Mouse (Mus musculus) MEL (cell line): ENCODE results near the gene Arhgap18. TPM values are rescaled to one million over a fixed set of nuclear protein-coding genes. Genes with fewer than 3 reads are reported as not detected.

ENCODE experiments used
- DNase-seq: peaks from one replicate; pipeline ENCODE4 v3.0.0; 2011; ENCODE audit warnings: low read depth, low spot score
- H3K27ac ChIP-seq: 2 replicates; pipeline ENCODE4 v1.5.1; 2012; ENCODE audit warnings: low read depth, mild to moderate bottlenecking, control low read depth, low read length, moderate library complexity; ENCODE audit not compliant: control insufficient read depth
- H3K27me3 ChIP-seq, 2 experiments: fragments of 150-350 bp in 1 of 2; sonication (generic) in 1 of 2; 2 replicates each; pipeline ENCODE4 v1.6.1; 2012; ENCODE audit warnings: low read length in 2 of 2, mild to moderate bottlenecking in 2 of 2, improper control_type of control experiment in 1 of 2, moderate library complexity in 1 of 2; ENCODE audit not compliant: insufficient read depth in 2 of 2, control insufficient read depth in 1 of 2
- H3K36me3 ChIP-seq, 2 experiments: 2 replicates each; pipeline ENCODE4 v1.6.1; 2012 to 2014; ENCODE audit warnings: low read length in 2 of 2, improper control_type of control experiment in 1 of 2, inconsistent platforms in 1 of 2, mild to moderate bottlenecking in 1 of 2; ENCODE audit not compliant: insufficient read depth in 2 of 2, control insufficient read depth in 1 of 2
- H3K4me1 ChIP-seq, 2 experiments: fragments of 150-350 bp in 1 of 2; sonication (generic) in 1 of 2; 2 replicates each; pipeline ENCODE4 v1.6.1; 2012; ENCODE audit warnings: low read length in 2 of 2, improper control_type of control experiment in 1 of 2, mild to moderate bottlenecking in 1 of 2; ENCODE audit not compliant: insufficient read depth in 2 of 2, control insufficient read depth in 1 of 2
- H3K4me3 ChIP-seq, 2 experiments: fragments of 150-350 bp in 1 of 2; sonication (generic) in 1 of 2; 2 replicates each; pipeline ENCODE4 v1.5.1; 2012; ENCODE audit warnings: low read depth in 2 of 2, low read length in 2 of 2, mild to moderate bottlenecking in 2 of 2, moderate library complexity in 2 of 2, control low read depth in 1 of 2, improper control_type of control experiment in 1 of 2; ENCODE audit not compliant: control insufficient read depth in 1 of 2, insufficient read depth in 1 of 2
- H3K79me2 ChIP-seq: 2 replicates; pipeline ENCODE4 v1.6.1; 2012; ENCODE audit warnings: mild to moderate bottlenecking, low read length, moderate library complexity; ENCODE audit not compliant: control insufficient read depth, poor library complexity, insufficient read depth
- H3K9ac ChIP-seq: 2 replicates; pipeline ENCODE4 v1.6.1; 2012; ENCODE audit warnings: low read depth, mild to moderate bottlenecking, control low read depth, low read length, moderate library complexity; ENCODE audit not compliant: control insufficient read depth, poor library complexity, severe bottlenecking
- H3K9me3 ChIP-seq: fragments of 150-350 bp; sonication (generic); replicated peaks from 2 replicates; pipeline ENCODE4 v1.6.1; 2012; ENCODE audit warnings: mild to moderate bottlenecking, low read length, improper control_type of control experiment, moderate library complexity; ENCODE audit not compliant: insufficient read depth
- BHLHE40 ChIP-seq: IDR thresholded peaks from 2 replicates; pipeline ENCODE4 v1.6.1; 2012; ENCODE audit warnings: low read depth, mild to moderate bottlenecking, inconsistent platforms, low read length, improper control_type of control experiment, borderline replicate concordance
- CTCF ChIP-seq, 3 experiments: IDR thresholded peaks in 2 of 3; conservative IDR thresholded peaks in 1 of 3; 2 replicates each; pipeline ENCODE4 v1.5.1; 2011 to 2012; ENCODE audit warnings: low read length in 3 of 3, low read depth in 2 of 3, mild to moderate bottlenecking in 2 of 3, improper control_type of control experiment in 1 of 3, inconsistent platforms in 1 of 3, mixed read lengths in 1 of 3, moderate library complexity in 1 of 3; ENCODE audit not compliant: control insufficient read depth in 1 of 3, insufficient read depth in 1 of 3, poor library complexity in 1 of 3, severe bottlenecking in 1 of 3
- E2F4 ChIP-seq: IDR thresholded peaks from 2 replicates; pipeline ENCODE4 v1.6.1; 2011; ENCODE audit warnings: low read depth, low read length, improper control_type of control experiment, borderline replicate concordance
- ELF1 ChIP-seq: IDR thresholded peaks from 2 replicates; pipeline ENCODE4 v1.6.1; 2014; ENCODE audit warnings: low read depth, mild to moderate bottlenecking, inconsistent platforms, low read length, improper control_type of control experiment, moderate library complexity
- EP300 ChIP-seq, 2 experiments: IDR thresholded peaks; 2 replicates each; pipeline ENCODE4 v1.6.1; 2011; ENCODE audit warnings: improper control_type of control experiment in 2 of 2, low read length in 2 of 2, low read depth in 1 of 2, mild to moderate bottlenecking in 1 of 2
- GABPA ChIP-seq: IDR thresholded peaks from 2 replicates; pipeline ENCODE4 v1.6.1; 2012; ENCODE audit warnings: low read depth, mild to moderate bottlenecking, inconsistent platforms, low read length, improper control_type of control experiment, moderate library complexity
- GATA1 ChIP-seq: IDR thresholded peaks from 2 replicates; pipeline ENCODE4 v1.6.1; 2011; ENCODE audit warnings: low read depth, low read length, improper control_type of control experiment
- JUND ChIP-seq: IDR thresholded peaks from 2 replicates; pipeline ENCODE4 v1.6.1; 2011; ENCODE audit warnings: low read depth, mild to moderate bottlenecking, improper control_type of control experiment, low read length
- KAT2A ChIP-seq: conservative IDR thresholded peaks from 2 replicates; pipeline ENCODE4 v1.6.1; 2012; ENCODE audit warnings: low read depth, low read length, improper control_type of control experiment, inconsistent platforms
- MXI1 ChIP-seq: IDR thresholded peaks from 2 replicates; pipeline ENCODE4 v1.6.1; 2011; ENCODE audit warnings: mild to moderate bottlenecking, low read depth, low read length, improper control_type of control experiment
- MYB ChIP-seq: IDR thresholded peaks from 2 replicates; pipeline ENCODE4 v1.6.1; 2011; ENCODE audit warnings: mild to moderate bottlenecking, low read depth, low read length, improper control_type of control experiment
- POLR2AphosphoS2 ChIP-seq: IDR thresholded peaks from 2 replicates; pipeline ENCODE4 v1.6.1; 2011; ENCODE audit warnings: low read length, improper control_type of control experiment
- SIN3A ChIP-seq: IDR thresholded peaks from 2 replicates; pipeline ENCODE4 v1.6.1; 2012; ENCODE audit warnings: low read length, improper control_type of control experiment, inconsistent platforms
- SMC3 ChIP-seq: IDR thresholded peaks from 2 replicates; pipeline ENCODE4 v1.6.1; 2011; ENCODE audit warnings: low read depth, low read length, improper control_type of control experiment
- TAL1 ChIP-seq: IDR thresholded peaks from 2 replicates; pipeline ENCODE4 v1.6.1; 2012; ENCODE audit warnings: mild to moderate bottlenecking, inconsistent platforms, low read length, moderate library complexity, mixed read lengths
- TCF12 ChIP-seq: IDR thresholded peaks from 2 replicates; pipeline ENCODE4 v1.6.1; 2014; ENCODE audit warnings: low read depth, mild to moderate bottlenecking, inconsistent platforms, low read length, improper control_type of control experiment, moderate library complexity
- UBTF ChIP-seq: IDR thresholded peaks from 2 replicates; pipeline ENCODE4 v1.6.1; 2012; ENCODE audit warnings: low read depth, mild to moderate bottlenecking, inconsistent platforms, low read length, improper control_type of control experiment, moderate library complexity, borderline replicate concordance; ENCODE audit not compliant: insufficient read depth
- USF1 ChIP-seq: IDR thresholded peaks from 2 replicates; pipeline ENCODE4 v1.6.1; 2014; ENCODE audit warnings: low read depth, mild to moderate bottlenecking, inconsistent platforms, low read length, improper control_type of control experiment, moderate library complexity
- USF2 ChIP-seq, 2 experiments: IDR thresholded peaks; 2 replicates each; pipeline ENCODE4 v1.6.1; 2011 to 2012; ENCODE audit warnings: improper control_type of control experiment in 2 of 2, low read length in 2 of 2, borderline replicate concordance in 1 of 2, inconsistent platforms in 1 of 2, low read depth in 1 of 2, mild to moderate bottlenecking in 1 of 2; ENCODE audit not compliant: insufficient read depth in 1 of 2
- ZC3H11A ChIP-seq: IDR thresholded peaks from 2 replicates; pipeline ENCODE4 v1.6.1; 2012; ENCODE audit warnings: low read depth, mild to moderate bottlenecking, inconsistent platforms, low read length, improper control_type of control experiment
- ZKSCAN1 ChIP-seq: IDR thresholded peaks from 2 replicates; pipeline ENCODE4 v1.6.1; 2012; ENCODE audit warnings: low read depth, mild to moderate bottlenecking, inconsistent platforms, low read length, improper control_type of control experiment, moderate library complexity
- ZMIZ1 ChIP-seq: IDR thresholded peaks from 2 replicates; pipeline ENCODE4 v1.6.1; 2012; ENCODE audit warnings: low read depth, mild to moderate bottlenecking, inconsistent platforms, low read length, improper control_type of control experiment, moderate library complexity
- polyA plus RNA-seq, 2 experiments: library from polyadenylated mRNA; stranded (reverse) in 1 of 2; unstranded in 1 of 2; fragments of >175 nt in 1 of 2; fragments of >200 nt in 1 of 2; gene quantifications; 2 replicates each; pipeline versions ENCODE4 v1.2.1 to v1.2.4; 2012; ENCODE audit warnings: low replicate concordance in 2 of 2, low read depth in 1 of 2; ENCODE audit not compliant: insufficient read length in 2 of 2, insufficient read depth in 1 of 2, missing spikeins in 1 of 2
- total RNA-seq: library from RNA; depleted of rRNA; stranded (reverse); fragments of 300-350 nt; gene quantifications from 2 replicates; pipeline ENCODE4 v1.2.3, GENCODE M21; 2012

The Arhgap18 gene
- total and polyA plus RNA-seq, 3 experiments, result 3.4 to 4.4 TPM; not detected in 1

DNA sequence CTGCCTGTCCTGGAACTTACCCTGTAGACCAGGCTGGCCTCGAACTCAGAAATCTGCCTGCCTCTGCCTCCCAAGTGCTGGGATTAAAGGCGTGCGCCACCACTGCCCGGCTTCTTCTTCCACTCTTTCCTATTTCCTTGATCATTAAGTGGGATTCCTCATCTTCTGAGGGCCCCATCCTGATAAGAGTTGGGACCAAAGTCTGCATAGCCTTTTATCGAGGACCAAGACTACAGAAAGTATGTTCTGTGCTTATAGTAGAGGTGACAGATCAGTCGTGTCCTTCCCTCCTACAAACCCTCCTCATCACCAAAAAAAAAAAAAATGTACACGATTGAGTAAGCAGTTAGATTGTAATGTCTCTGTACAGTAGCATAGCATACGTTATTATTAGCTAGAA, 39.8 kb downstream of the Arhgap18 start:
- Histone ChIP-seq H3K4me1 (peaks cover 4 to 14% of the 10 kb centered on the region in 2 experiments), H3K9ac (no peak overlapping the region)

DNA sequence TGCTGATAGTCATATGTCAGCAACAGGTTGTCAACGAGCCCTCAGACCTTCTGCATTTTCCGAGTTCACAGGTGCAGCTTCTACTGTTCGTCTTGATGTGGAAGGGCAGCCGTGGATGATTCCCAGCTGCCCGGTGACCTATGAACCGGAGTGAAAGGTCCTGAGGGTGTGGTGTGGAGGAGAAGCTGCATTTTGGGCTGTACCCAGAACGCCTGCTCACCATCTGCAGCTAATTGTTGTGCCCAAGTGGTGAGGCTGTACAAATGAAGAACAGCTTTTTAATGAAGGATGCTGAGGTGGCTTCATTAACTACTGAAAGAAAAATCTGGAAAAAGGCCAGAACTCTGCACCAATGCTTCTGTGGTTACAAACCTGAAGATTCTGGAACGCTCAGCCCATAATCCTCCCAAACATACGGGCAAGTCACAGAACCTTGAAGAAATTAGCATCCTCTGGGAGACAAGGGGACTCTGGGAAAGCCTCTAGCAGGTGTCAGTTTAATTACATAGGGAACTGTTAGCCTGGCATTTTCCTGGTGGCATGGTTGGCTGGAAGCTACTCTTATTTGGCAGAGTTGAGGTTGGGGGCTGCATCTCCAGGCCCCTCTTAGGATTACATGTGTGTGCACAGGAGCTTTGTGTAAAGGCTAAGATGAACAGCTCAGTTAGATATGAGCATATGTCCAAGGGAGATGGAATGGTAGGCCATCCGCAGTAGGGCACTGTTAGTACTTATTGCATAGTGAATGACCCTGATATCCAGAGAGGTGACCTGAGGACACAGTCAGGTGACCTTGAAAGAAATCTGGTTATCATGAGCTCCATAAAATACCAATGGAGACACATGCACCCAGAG, 43.4 kb downstream of the Arhgap18 start:
- H3K79me2 ChIP-seq, result no peaks in the 10 kb centered on the region
- H3K9ac ChIP-seq, result no peak overlapping the region
- no peak for DNase-seq
- H3K27me3 ChIP-seq, result no peaks in the 10 kb centered on the region
- H3K27ac ChIP-seq, result no peak overlapping the region
- H3K36me3 ChIP-seq, result peaks cover 0 to 21% of the 10 kb centered on the region in 2 experiments; a peak in 2 of 4 replicates
- peaks cover 12 to 29% of the 10 kb centered on the region in 2 experiments for H3K4me1 ChIP-seq
- H3K9me3 ChIP-seq, result no peaks in the 10 kb centered on the region
- TF ChIP-seq BHLHE40 (no peak), UBTF (no peak), SIN3A (no peak), ZMIZ1 (no peak), CTCF (IDR thresholded peaks at IDR 0.05 in 2 of 3, conservative IDR thresholded peaks at IDR 0.05 in 1 of 3; ENCODE audit: control insufficient read depth in 1 of 3, insufficient read depth in 1 of 3, low read depth in 2 of 3, low read length in 3 of 3, poor library complexity in 1 of 3, severe bottlenecking in 1 of 3) (no peak), USF1 (no peak), MXI1 (no peak), E2F4 (no peak), KAT2A (no peak), ZKSCAN1 (no peak)
- H3K4me3 ChIP-seq, result no peak overlapping the region

More for the DNA sequence above, 39.8 kb downstream of the Arhgap18 start:
- H3K27me3 ChIP-seq, result no peaks in the 10 kb centered on the region
- H3K79me2 ChIP-seq, result no peaks in the 10 kb centered on the region
- no peak overlapping the region for H3K4me3 ChIP-seq
- no peak overlapping the region for H3K27ac ChIP-seq
- peaks cover 0 to 11% of the 10 kb centered on the region in 2 experiments; a peak in 2 of 4 replicates for H3K36me3 ChIP-seq
- H3K9me3 ChIP-seq, result no peaks in the 10 kb centered on the region
- TF ChIP-seq CTCF (IDR thresholded peaks at IDR 0.05 in 2 of 3, conservative IDR thresholded peaks at IDR 0.05 in 1 of 3; ENCODE audit: control insufficient read depth in 1 of 3, insufficient read depth in 1 of 3, low read depth in 2 of 3, low read length in 3 of 3, poor library complexity in 1 of 3, severe bottlenecking in 1 of 3), result no peak
- no peak for TF ChIP-seq EP300 (IDR thresholded peaks at IDR 0.05; ENCODE audit: low read depth in 1 of 2, low read length in 2 of 2)
- TF ChIP-seq GATA1, result no peak
- TF ChIP-seq TAL1, result no peak
- TF ChIP-seq USF2 (IDR thresholded peaks at IDR 0.05; ENCODE audit: borderline replicate concordance in 1 of 2, insufficient read depth in 1 of 2, low read depth in 1 of 2, low read length in 2 of 2), result no peak
- no peak for TF ChIP-seq KAT2A
- TF ChIP-seq E2F4, result no peak
- no peak for TF ChIP-seq POLR2AphosphoS2
- TF ChIP-seq MYB, result no peak
- no peak for TF ChIP-seq JUND
- no peak for TF ChIP-seq ZC3H11A
- TF ChIP-seq GABPA, result no peak
- TF ChIP-seq SMC3, result no peak
- no peak for TF ChIP-seq USF1
- TF ChIP-seq ELF1, result no peak
- TF ChIP-seq TCF12, result no peak
- DNase-seq, result no peak
